Mouse (Mus musculus): ENCODE measurements around the gene Olfr284. TPM values are rescaled to one million over a fixed set of nuclear protein-coding genes. Genes with fewer than 3 reads are reported as not detected.

Gene Olfr284
- not detected for total RNA-seq (2021)
- long read RNA-seq, experiment 1, result 0 reads
- long read RNA-seq, experiment 2, result 0 reads

DNA sequence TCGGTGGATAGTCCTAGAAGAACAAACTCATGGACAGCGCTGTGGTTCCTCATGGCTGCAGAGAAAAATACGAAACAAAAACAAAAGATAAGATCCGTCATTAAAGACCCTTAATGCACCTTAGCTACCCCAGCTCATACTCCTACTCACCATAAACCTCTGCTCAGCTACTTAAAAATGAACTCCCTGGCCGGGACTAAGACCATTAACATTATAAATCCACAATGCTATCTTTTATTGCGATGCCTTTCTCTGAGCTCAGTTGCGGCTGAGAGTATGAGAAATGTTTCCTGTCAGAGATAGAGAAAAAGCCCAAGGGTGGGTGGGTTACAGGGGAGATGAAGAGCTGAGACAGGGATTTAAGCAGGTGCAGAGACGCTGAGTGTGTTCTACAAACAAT, at the start of gene Olfr284:
Gene Olfr284, minus strand, starts transcription at position 101 of the 400 bp plus-strand sequence.
- DNase-seq (ENCODE audit: low spot score), result no peak

DNA sequence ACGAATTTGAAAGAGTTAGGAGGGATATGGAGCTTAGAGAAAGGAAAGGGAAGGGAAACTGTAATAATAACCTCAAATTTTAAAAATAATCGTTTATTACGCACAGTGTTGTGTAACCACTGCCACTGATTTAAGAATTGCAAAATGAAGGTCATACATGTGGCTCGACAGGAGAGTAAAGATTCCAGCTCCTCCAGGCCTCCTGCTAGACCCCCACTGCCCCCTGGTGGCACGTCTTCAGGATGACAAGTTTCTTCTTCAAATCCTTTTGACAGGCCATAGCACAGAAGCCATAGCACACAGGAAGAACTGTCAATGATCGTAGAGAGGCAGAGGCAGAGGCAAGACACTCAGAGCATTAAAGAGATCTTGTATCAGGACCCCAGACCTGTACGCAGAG, 49.0 kb upstream of the Olfr284 start:
- DNase-seq (ENCODE audit: low spot score), result peak; percentile 69

DNA sequence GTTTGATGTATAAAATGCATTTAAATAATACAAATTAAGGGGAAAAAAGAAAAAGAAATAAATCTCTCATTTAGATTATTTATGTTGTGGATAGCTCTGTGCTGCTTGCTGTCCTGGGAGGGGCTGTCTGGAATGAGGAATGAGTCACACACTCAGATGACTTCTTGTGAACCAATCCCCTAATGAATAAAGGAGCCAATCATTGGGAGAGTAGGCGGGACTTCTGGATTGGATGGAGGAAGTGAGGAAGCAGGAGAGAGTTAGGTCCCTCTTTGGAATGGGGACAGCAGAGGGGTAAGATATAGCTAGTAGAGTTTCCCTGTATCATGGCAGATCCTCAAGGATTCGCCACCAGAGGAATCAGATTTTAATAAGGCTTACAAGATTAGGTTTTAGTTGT, 46.8 kb upstream of the Olfr284 start:
- DNase-seq (ENCODE audit: low spot score), result no peak

DNA sequence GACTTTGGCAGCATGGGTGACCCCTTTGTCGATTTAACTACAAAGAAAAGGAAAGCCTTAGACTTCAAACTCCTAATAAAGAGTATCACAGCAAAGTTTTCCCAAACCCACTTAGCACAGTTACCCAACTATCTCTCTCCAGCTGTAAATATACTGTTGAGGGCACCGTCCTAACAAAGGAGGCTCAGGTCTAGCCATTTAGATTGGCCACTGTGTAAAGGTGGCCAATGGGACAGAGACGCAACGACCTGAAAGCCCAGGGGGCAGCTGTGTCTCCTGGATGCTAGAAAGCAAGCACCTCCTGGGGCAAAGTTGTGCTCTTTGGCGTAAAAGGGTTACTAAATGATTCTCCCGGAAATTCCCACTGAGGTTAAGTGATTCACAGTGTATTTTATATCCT, 40.1 kb upstream of the Olfr284 start, which contains the start of gene Olfr283:
Gene Olfr283, minus strand, starts transcription at position 101 of the 400 bp plus-strand sequence.
- no peak for DNase-seq (ENCODE audit: low spot score)

DNA sequence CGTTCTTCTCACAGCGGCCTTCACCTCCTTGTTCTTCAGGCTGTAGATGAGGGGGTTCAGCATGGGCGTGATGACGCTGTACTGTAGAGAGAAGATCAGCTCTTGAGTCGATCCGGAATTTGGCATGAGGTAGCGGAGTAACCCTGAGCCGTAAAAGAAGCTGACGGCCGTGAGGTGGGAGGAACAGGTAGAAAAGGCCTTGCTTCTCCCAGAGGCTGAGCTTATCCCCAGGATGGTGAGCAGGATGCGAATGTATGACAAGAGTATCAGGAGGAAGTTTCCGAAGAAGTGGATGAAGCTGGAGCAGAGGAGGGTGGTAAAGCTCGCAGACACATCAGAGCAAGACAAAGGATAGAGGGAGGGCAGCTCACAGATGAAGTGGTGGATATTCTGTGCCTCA, 37.4 kb upstream of the Olfr284 start:
- DNase-seq (ENCODE audit: low spot score), result no peak

DNA sequence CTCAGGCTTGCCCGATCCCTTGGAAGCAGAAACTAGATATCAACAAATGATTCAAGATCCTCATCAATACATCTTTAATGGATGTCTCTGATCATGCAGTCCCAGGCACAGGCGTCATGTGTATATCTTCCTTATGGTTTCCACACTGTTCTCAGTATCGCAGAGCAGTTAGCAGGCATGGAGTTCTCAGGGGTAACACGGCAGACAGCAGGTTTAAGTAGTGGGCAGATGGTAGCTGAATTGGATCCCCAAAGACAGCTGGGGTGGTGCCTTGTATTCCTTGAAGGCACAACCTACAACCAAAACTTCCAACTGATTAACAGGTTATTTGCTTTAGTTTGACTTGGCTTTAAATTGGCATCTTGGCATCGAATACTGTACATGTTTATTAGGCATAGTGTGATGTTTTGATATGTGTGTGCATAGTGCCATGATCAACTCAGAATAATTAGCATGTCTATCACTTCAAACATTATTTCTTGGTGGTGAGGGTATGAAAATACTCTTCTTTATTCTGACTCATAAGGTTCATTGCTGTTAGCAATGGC, 23.5 kb downstream of the Olfr284 start, which contains the start of gene Olfr285:
Gene Olfr285, minus strand, starts transcription at position 177 of the 548 bp plus-strand sequence.
- DNase-seq (ENCODE audit: low spot score), result no peak

DNA sequence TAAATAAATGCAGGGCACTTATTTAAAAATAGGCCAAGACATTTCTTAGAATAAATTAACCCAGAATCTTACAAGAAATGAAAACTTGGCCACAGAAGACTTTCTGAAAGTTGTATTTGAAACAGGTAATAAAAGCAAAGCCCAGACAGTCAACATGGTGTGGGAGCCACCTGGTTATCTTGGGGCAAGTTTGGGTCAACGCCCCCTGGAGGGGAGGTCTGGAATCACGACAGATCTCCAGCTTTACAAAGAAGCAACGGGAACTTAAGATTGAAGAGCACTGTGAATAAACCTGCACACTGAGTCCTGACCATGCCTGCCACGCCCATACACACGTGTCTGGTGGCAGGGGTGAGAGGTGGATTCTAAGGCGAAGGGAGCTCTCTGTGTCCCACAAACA, 25.1 kb downstream of the Olfr284 start:
- no peak for DNase-seq (ENCODE audit: low spot score)

DNA sequence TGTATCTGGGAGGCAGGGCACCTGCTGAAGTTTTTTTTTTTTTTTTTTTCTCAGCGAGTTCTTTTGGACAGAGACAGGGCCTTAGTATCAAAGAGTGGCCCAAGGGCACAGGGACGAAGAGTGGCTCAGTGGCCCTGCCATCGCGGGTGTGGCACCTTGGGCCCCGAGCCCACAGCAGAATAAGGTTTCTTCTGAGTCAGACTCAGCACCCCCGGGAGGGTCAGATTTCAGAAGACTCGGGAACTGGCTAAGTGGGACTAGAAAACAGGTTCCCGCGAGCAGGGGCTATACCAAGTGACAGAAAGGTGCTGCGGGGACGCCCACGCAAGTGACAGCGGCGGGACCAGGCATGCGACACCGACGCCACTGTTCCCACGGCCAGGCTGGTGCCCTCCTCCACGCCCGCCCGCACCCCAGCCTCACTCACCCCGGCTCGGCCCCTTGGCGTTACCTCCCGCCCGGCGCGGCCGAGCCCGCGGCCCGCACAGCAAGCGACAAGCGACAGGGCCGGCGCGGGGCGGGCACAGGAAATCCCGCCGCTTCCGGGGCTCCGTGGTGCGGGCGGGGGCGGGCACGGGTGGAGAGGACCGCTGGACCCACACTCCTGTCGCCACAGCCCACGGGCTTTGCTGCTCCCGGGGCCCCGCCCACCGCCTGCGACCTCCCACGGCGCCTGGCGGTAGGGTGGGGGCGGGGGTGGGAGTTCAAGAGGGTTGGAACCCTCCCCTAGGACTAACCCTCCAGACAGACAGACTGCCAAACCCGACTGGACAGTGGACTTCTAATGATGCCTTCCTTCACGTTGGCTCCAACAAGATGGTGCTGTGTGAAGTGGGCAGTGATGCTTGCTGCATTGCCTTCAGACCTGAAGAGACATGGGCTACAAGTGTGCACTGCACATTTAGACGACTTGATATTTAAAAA, 44.9 kb downstream of the Olfr284 start, which contains the start of gene Zfp641:
Gene Zfp641, minus strand, starts transcription at position 534 of the 924 bp plus-strand sequence.
- DNase-seq (ENCODE audit: low spot score), result peak; percentile 67

DNA sequence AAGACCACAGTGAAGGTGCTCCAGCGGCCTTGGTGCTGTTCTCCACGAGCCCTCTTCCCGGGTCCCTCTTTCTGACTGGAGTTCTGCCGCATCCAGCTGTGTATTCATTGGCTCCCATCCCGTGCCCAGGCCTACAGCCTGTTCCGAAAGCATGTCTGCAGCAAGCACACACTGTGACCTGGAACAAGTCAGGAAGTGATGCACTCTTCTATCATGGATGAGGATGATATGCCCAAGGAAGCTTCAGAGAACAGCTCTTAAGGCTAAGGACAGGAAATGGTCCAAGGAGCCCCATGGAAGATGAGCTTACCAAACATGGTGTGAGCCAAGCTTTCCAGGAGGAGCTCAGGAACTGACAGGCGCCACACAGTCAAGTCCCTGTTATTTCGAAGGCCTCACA, 47.1 kb downstream of the Olfr284 start:
- no peak for DNase-seq (ENCODE audit: low spot score)

Other genes with a start within 250 kb of the Olfr284 start
- gene Pfkm, start 248.4 kb downstream of the Olfr284 start, total RNA-seq (2021), result 1,000 to 10,000 TPM; 2,870 to 2,899 TPM
- gene Senp1, start 247.2 kb downstream of the Olfr284 start, total RNA-seq (2021), result 1 to 10 TPM; 6.1 to 6.3 TPM
- gene Asb8, start 175.4 kb downstream of the Olfr284 start, total RNA-seq (2021), result 100 to 1,000 TPM; 113 to 114 TPM
- gene Ccdc184, start 173.8 kb downstream of the Olfr284 start, total RNA-seq (2021), result not detected
- not detected for gene Olfr288, start 145.4 kb downstream of the Olfr284 start, total RNA-seq (2021)
- not detected for gene Gm44579, start 120.0 kb downstream of the Olfr284 start, total RNA-seq (2021)
- gene Olfr287, start 119.9 kb downstream of the Olfr284 start, total RNA-seq (2021), result not detected
- gene Olfr286, start 106.5 kb downstream of the Olfr284 start, total RNA-seq (2021), result not detected
- not detected for gene H1fnt, start 83.7 kb downstream of the Olfr284 start, total RNA-seq (2021)
- gene Zfp641, start 44.8 kb downstream of the Olfr284 start, total RNA-seq (2021), result 10 to 100 TPM in 1 of 2 experiments, 1 to 10 TPM in 1; 9.5 to 14.4 TPM
- gene Olfr285, start 23.6 kb downstream of the Olfr284 start, total RNA-seq (2021), result not detected
- not detected for gene Olfr283, start 40.0 kb upstream of the Olfr284 start, total RNA-seq (2021)
- not detected for gene Olfr282, start 90.2 kb upstream of the Olfr284 start, total RNA-seq (2021)
- not detected for gene Olfr281, start 111.6 kb upstream of the Olfr284 start, total RNA-seq (2021)
- not detected for gene OR5BS1P, start 128.9 kb upstream of the Olfr284 start, total RNA-seq (2021)
- not detected for gene Lalba, start 141.7 kb upstream of the Olfr284 start, total RNA-seq (2021)
- not detected for gene Olfr279, start 151.4 kb upstream of the Olfr284 start, total RNA-seq (2021)
- 10 to 100 TPM; 60.8 to 60.9 TPM for gene Kansl2, start 193.3 kb upstream of the Olfr284 start, total RNA-seq (2021)
- gene Ccnt1, start 229.9 kb upstream of the Olfr284 start, total RNA-seq (2021), result 10 to 100 TPM; 21.1 to 24.3 TPM
- under 1 TPM in 1 of 2 experiments, not detected in 1; 0.91 TPM for gene 4930415O20Rik, start 230.0 kb upstream of the Olfr284 start, total RNA-seq (2021)

Measured in gastrocnemius, adult 18-20 months (tissue).